Mouse (Mus musculus): Measurements from ENCODE around the gene Pofut1.

The Pofut1 gene

GRCm38 (mm10) chr2:153290938-153291928 is 49.9 kb downstream of the Pofut1 start, which contains the start of gene Kif3b:
TSS of gene Kif3b (plus strand) at chr2:153291413.
- DNase-seq (ENCODE audit: low read depth), result peak; percentile 91

DNA sequence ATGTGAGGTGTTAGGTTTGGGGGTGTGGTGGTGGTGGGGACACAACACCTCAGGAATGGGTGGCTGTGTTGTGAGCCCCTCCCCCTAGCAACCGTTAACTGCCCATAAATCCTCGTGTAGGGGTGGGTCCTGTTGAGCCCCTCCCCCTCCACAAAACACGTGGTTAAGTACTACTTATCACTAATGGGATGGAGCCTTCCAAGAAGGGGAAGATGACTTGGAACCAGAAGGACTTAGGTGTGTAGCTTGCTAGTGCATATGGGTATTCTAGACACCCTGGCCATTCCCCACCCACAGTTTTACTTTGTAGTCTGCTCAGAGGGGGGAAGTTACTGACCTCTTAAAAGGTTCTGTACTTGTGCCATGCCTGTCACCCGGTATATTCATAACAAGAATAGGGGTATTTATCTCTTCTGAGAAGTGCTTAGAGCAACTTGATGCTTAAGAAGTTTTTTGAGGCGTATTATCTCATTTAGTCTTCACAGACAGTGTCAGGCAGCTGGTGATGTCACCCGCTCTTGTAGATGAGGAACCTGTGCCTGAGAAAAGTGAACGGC is 51.0 kb downstream of the Pofut1 start:
- peak; percentile 56 for DNase-seq (ENCODE audit: low read depth)

- no peak for DNase-seq (ENCODE audit: low read depth)
Measured at GRCm38 (mm10) chr2:153295196-153295595, 53.9 kb downstream of the Pofut1 start.

DNA sequence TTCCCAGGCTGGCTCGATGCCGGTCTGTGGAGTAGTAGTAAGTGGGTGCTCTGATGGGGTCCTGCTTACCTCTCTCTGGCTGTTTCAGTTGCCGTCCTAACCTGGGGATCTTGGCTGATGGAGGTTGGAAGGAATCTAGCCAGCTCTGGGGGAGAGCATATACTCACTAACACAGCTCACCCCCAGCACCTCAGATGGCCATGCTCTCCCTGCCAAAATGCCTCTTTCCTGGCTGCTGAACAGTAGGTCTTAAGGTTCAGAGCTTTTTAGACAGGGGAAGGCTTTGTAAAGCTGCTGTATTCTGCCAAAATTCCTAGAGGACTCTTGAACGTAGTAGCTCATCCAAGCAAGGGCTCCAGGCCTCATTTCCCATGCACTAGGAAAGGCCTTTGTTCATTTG is 56.4 kb downstream of the Pofut1 start:
- no peak for DNase-seq (ENCODE audit: low read depth)

DNA sequence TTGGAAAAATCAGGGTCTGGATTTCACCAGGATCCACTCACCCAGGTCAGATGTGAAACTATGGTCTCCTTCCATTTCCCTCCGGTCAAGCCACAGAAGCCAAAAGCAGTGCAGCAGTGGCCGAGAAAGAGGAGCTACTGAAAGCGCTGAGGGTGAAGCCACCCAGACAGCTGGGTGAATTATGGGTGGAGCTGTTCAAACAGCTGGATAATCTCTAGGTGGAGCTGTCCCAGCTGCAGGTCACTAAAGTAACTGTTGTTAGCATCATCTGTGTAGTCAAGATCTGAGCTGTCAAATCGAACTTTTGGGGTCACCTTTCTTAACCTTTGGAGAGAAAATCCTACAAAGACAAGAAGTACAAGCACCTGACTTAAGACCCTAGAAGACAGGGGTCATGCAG is 57.1 kb downstream of the Pofut1 start:
- DNase-seq (ENCODE audit: low read depth), result no peak

DNA sequence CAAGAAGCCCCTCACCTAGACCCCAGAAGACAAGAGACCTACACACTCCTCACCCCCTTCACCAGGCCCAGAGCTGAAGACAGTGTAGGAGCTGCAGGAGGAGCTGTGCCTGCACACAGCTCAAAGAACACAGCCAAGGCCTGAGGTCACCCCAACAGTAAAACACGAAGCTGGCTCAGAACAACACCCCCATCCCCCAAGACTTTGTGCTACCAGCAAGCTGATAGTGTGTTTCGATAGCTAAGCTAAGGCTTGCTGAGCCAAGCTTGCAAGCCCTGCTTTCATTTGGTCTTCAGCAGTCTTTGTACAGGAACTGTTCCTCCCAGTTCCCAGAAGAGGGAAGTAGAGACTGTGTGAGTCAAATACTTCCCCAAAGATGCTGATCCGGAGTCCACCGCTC is 57.5 kb downstream of the Pofut1 start:
- peak; percentile 11 for DNase-seq (ENCODE audit: low read depth)

DNA sequence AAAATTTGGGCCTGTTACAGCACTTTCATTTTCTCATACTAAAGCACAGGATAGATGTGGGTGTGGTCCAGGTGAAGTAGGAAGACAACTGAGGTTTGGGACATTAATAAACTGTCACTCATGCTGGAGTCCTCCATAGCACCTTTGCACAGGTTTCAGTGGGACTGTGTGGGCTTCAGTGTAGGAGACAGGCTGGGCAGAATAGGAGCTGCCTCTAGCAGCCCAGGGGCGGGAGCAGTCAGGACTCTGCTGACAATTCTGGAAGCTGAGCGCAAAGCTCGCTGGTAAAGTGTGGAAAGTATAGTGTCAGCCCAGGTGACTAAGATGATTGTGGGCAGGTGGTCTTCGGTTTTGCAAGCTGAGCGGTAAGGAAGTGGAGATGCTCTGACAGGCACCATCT is 59.8 kb downstream of the Pofut1 start:
- DNase-seq (ENCODE audit: low read depth), result no peak

GRCm38 (mm10) chr2:153305240-153305639 is 63.9 kb downstream of the Pofut1 start:
- DNase-seq (ENCODE audit: low read depth), result no peak

DNA sequence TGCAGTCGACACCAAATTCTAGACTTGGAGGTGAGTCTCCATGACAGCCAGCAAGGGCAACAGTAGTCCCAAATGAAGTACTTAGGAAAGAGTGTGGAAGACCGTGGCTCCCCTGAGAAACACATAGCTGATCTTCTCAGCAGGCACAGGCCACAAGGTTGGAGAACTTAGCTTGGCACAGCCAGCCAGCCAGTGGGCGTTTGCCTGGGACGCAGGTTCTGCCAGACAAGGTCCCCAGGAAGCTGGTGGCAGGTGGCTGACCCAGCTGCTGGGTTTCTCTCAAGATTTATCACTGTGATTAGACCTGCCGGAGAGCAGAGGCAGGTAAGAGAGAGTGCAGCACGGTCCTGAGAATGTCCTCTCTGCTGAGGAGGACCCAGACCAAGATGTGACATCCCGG is 67.3 kb downstream of the Pofut1 start:
- no peak for DNase-seq (ENCODE audit: low read depth)

- DNase-seq (ENCODE audit: low read depth), result no peak
Measured at GRCm38 (mm10) chr2:153309106-153309505, 67.8 kb downstream of the Pofut1 start.

GRCm38 (mm10) chr2:153310228-153310627 is 68.9 kb downstream of the Pofut1 start:
- DNase-seq (ENCODE audit: low read depth), result peak; percentile 90

DNA sequence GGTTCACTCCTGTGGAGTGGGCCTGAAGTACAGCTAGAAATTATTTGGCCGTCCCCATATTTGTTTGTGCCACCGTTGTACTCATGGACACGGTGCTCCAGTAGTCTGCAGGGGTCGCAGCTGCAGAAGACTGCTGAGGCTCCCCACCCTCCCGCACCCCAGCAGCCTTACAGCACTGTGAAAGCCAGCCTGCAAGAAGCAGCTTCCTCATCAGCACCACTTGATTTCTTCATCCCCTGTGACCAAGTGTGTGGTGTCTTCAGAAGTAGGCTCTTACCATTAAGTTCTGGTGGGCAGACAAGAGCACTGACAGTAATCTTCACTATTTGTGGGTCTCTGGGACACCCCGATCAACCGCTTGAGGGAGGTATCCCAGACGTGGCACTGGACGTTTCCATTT is 71.6 kb downstream of the Pofut1 start:
- no peak for DNase-seq (ENCODE audit: low read depth)

- no peak for DNase-seq (ENCODE audit: low read depth)
Measured at GRCm38 (mm10) chr2:153318408-153318807, 77.1 kb downstream of the Pofut1 start.

- no peak for DNase-seq (ENCODE audit: low read depth)
Measured at GRCm38 (mm10) chr2:153319036-153319643, 77.8 kb downstream of the Pofut1 start.
